Mouse (Mus musculus) cerebellum, adult 2 months (tissue): ENCODE measurements at regions not wholly inside any gene's neighbourhood (a gene's known extent, or its start where the extent isn't known, plus 50 kb on each side); places are given as distances from the start of the nearest gene placed in this dataset.

Experiments
- CTCF ChIP-seq: fragments of 200-500 bp; IDR thresholded peaks from 2 replicates; pipeline ENCODE4 v1.5.1; 2011; ENCODE audit warnings: low read depth, mild to moderate bottlenecking, control low read depth, low read length, moderate library complexity, borderline replicate concordance; ENCODE audit not compliant: insufficient read depth
- POLR2A ChIP-seq: fragments of 200-500 bp; IDR thresholded peaks from 2 replicates; pipeline ENCODE4 v1.6.1; 2011; ENCODE audit warnings: low read length, control low read depth, borderline replicate concordance; ENCODE audit not compliant: insufficient read depth

DNA sequence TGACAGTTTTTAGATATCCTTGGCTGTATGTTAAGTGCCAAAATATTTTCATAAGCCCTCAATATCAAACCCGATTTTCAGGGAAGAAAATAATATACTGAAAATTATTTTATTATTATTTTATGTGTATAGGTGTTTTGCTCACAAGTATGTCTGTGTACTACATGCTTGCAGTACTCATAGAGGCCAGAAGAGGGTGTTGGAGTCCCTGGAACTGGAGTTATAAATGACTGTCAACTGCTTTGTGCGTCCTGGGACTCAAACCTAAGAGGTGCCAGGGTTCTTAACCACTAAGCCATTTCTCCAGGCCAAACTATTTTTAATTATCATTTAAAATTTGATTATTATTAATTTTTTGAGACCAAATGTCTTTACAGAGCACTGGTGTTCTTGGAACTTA lies 114.5 kb downstream of the Csl start:
- no peak for TF ChIP-seq CTCF
- no peak for TF ChIP-seq POLR2A
